Mouse (Mus musculus): ENCODE measurements around the gene Zfp82. TPM values are rescaled to one million over a fixed set of nuclear protein-coding genes. Genes with fewer than 3 reads are reported as not detected.

Zfp82 gene
- total and polyA plus RNA-seq, 3 experiments = 2.0 to 2.2 TPM; not detected in 1

- TF ChIP-seq MYC (IDR thresholded peaks at IDR 0.05; ENCODE audit: low read depth, low read length) = peak; percentile 91
- TF ChIP-seq POLR2AphosphoS5 (IDR thresholded peaks at IDR 0.05; ENCODE audit: borderline replicate concordance, low read depth, low read length) = no peak
- no peak for TF ChIP-seq ZKSCAN1 (IDR thresholded peaks at IDR 0.05; ENCODE audit: low read depth, low read length)
- TF ChIP-seq TAL1 (IDR thresholded peaks at IDR 0.05; ENCODE audit: low read length) = no peak
- TF ChIP-seq E2F4 (IDR thresholded peaks at IDR 0.05; ENCODE audit: borderline replicate concordance, low read depth, low read length) = no peak
- peak; percentile 91 for TF ChIP-seq KAT2A (conservative IDR thresholded peaks at IDR 0.05; ENCODE audit: low read depth, low read length)
- 0 out of 2 replicates have a peak, but pooled peaks have one; percentile 13 for TF ChIP-seq MYB (IDR thresholded peaks at IDR 0.05; ENCODE audit: low read depth, low read length)
- TF ChIP-seq ZMIZ1 (IDR thresholded peaks at IDR 0.05; ENCODE audit: low read depth, low read length) = no peak; the same call in 1 of the 2 replicates
- peak; percentile 58 to 80 for TF ChIP-seq POLR2A (IDR thresholded peaks at IDR 0.05; ENCODE audit: control insufficient read depth in 1 of 2, insufficient read depth in 1 of 2, low read depth in 1 of 2, low read length in 2 of 2, poor library complexity in 1 of 2)
- TF ChIP-seq BHLHE40 (IDR thresholded peaks at IDR 0.05; ENCODE audit: borderline replicate concordance, low read depth, low read length) = no peak
- TF ChIP-seq HCFC1 (IDR thresholded peaks at IDR 0.05; ENCODE audit: low read depth, low read length) = peak; percentile 98
- peak; percentile 72 for TF ChIP-seq USF1 (IDR thresholded peaks at IDR 0.05; ENCODE audit: low read depth, low read length)
- no peak for TF ChIP-seq GATA1 (IDR thresholded peaks at IDR 0.05; ENCODE audit: low read depth, low read length)
- peak; percentile 57; the same call in 1 of the 2 replicates for TF ChIP-seq POLR2AphosphoS2 (IDR thresholded peaks at IDR 0.05; ENCODE audit: low read length)
- peak; percentile 62 for TF ChIP-seq NELFE (IDR thresholded peaks at IDR 0.05; ENCODE audit: low read depth, low read length)
These were observed 17.6 kb upstream of the Zfp82 start, which contains the start of the genes Gm26920 and Zfp566 (continued) for GRCm38 (mm10) chr7:30090092-30090969.

- Histone ChIP-seq H3K9me3 (replicated peaks; ENCODE audit: insufficient read depth, low read length) (no peaks in the 10 kb centered on the region), H3K9ac (ENCODE audit: control insufficient read depth, low read depth, low read length, poor library complexity, severe bottlenecking) (peak overlapping the region; percentile 58), H3K4me3 (ENCODE audit: control insufficient read depth in 1 of 2, insufficient read depth in 1 of 2, low read depth in 2 of 2, low read length in 2 of 2) (peak overlapping the region; percentile 65 to 70), H3K27me3 (ENCODE audit: control insufficient read depth in 1 of 2, insufficient read depth in 2 of 2, low read length in 2 of 2) (no peaks in the 10 kb centered on the region), H3K79me2 (ENCODE audit: control insufficient read depth, insufficient read depth, low read length, poor library complexity) (peaks cover 7% of the 10 kb centered on the region), H3K36me3 (ENCODE audit: control insufficient read depth in 1 of 2, insufficient read depth in 2 of 2, low read length in 2 of 2) (peaks cover 1 to 8% of the 10 kb centered on the region in 2 experiments; a peak in 2 of 4 replicates), H3K27ac (ENCODE audit: control insufficient read depth, low read depth, low read length) (no peak overlapping the region), H3K4me1 (ENCODE audit: control insufficient read depth in 1 of 2, insufficient read depth in 2 of 2, low read length in 2 of 2) (peaks cover 0 to 10% of the 10 kb centered on the region in 2 experiments; a peak in 3 of 4 replicates)
- peak; percentile 26 for DNase-seq (ENCODE audit: low read depth, low spot score)
- TF ChIP-seq MXI1 (IDR thresholded peaks at IDR 0.05; ENCODE audit: low read depth, low read length) = no peak
- no peak for TF ChIP-seq GATA1 (IDR thresholded peaks at IDR 0.05; ENCODE audit: low read depth, low read length)
- TF ChIP-seq NELFE (IDR thresholded peaks at IDR 0.05; ENCODE audit: low read depth, low read length) = no peak
- no peak for TF ChIP-seq ZKSCAN1 (IDR thresholded peaks at IDR 0.05; ENCODE audit: low read depth, low read length)
- TF ChIP-seq TBP (IDR thresholded peaks at IDR 0.05; ENCODE audit: low read depth, low read length) = no peak
- TF ChIP-seq KAT2A (conservative IDR thresholded peaks at IDR 0.05; ENCODE audit: low read depth, low read length) = no peak
- TF ChIP-seq NRF1 (IDR thresholded peaks at IDR 0.05; ENCODE audit: insufficient read depth, low read depth, low read length, poor library complexity, severe bottlenecking) = no peak
- TF ChIP-seq ETS1 (IDR thresholded peaks at IDR 0.05; ENCODE audit: low read depth, low read length) = no peak
- no peak for TF ChIP-seq SMC3 (IDR thresholded peaks at IDR 0.05; ENCODE audit: low read depth, low read length)
- no peak for TF ChIP-seq CHD1 (IDR thresholded peaks at IDR 0.05; ENCODE audit: low read depth, low read length)
- TF ChIP-seq POLR2A (IDR thresholded peaks at IDR 0.05; ENCODE audit: control insufficient read depth in 1 of 2, insufficient read depth in 1 of 2, low read depth in 1 of 2, low read length in 2 of 2, poor library complexity in 1 of 2) = no peak
- no peak for TF ChIP-seq SIN3A (IDR thresholded peaks at IDR 0.05; ENCODE audit: low read length)
These were observed 16.7 kb upstream of the Zfp82 start for GRCm38 (mm10) chr7:30089405-30089804.
